Mouse (Mus musculus) layer of hippocampus, adult 8-10 months (tissue): ENCODE data around the gene Ppp1r21. TPM values are rescaled to one million over a fixed set of nuclear protein-coding genes. Genes with fewer than 3 reads are reported as not detected.

ENCODE experiments used
- total RNA-seq, 4 experiments: library from RNA; stranded (reverse); gene quantifications; 2 replicates each; pipeline ENCODE4 v1.2.4; 2022

The Ppp1r21 gene
- total RNA-seq, 4 experiments from 2014 or later, result 71.9 to 83.2 (median 78.0) TPM

Other genes with a start within 250 kb of the Ppp1r21 start
- 10 to 100 TPM; 22.9 to 25.2 (median 24.0) TPM for gene Foxn2, start 89.4 kb upstream of the Ppp1r21 start, total RNA-seq
- 10 to 100 TPM; 11.3 to 16.7 (median 15.4) TPM for gene Ston1, start 67.6 kb downstream of the Ppp1r21 start, total RNA-seq
- under 1 TPM in 1 of 4 experiments, not detected in 3; 0.34 TPM for gene Gtf2a1l, start 138.5 kb downstream of the Ppp1r21 start, total RNA-seq